Mouse (Mus musculus): ENCODE data around the gene Rilp.
"Not testable (repeated sequence)": the region's sequence is repeated elsewhere in the genome, so short reads cannot be mapped to it uniquely, and the experiment has no call there.

Gene Rilp

GRCm38 (mm10) chr11:75534286-75535033 is 24.6 kb downstream of the Rilp start:
- peak; percentile 62 for DNase-seq

GRCm38 (mm10) chr11:75535106-75535795 is 25.4 kb downstream of the Rilp start:
- peak; percentile 66 for DNase-seq

- DNase-seq: peak; percentile 62
Measured at GRCm38 (mm10) chr11:75536255-75537024, 26.5 kb downstream of the Rilp start.

- no peak for DNase-seq
Measured at GRCm38 (mm10) chr11:75537025-75537414, 27.1 kb downstream of the Rilp start.

GRCm38 (mm10) chr11:75537491-75538183 is 27.7 kb downstream of the Rilp start:
- peak; percentile 83 for DNase-seq

- peak; percentile 71 for DNase-seq
Measured at GRCm38 (mm10) chr11:75538184-75538969, 28.5 kb downstream of the Rilp start.

GRCm38 (mm10) chr11:75538970-75539299 is 29.0 kb downstream of the Rilp start:
- peak; percentile 67 for DNase-seq

- peak; percentile 60 for DNase-seq
Measured at GRCm38 (mm10) chr11:75540209-75540608, 30.3 kb downstream of the Rilp start.

- peak; percentile 63 for DNase-seq
Measured at GRCm38 (mm10) chr11:75540710-75541581, 31.1 kb downstream of the Rilp start.

GRCm38 (mm10) chr11:75544713-75545112 is 34.8 kb downstream of the Rilp start:
- peak; percentile 69 for DNase-seq

- DNase-seq: no peak
Measured at GRCm38 (mm10) chr11:75546057-75546456, 36.2 kb downstream of the Rilp start.

- DNase-seq: peak; percentile 73
Measured at GRCm38 (mm10) chr11:75549658-75550111, 39.8 kb downstream of the Rilp start.

GRCm38 (mm10) chr11:75550200-75550946 is 40.5 kb downstream of the Rilp start:
- DNase-seq: peak; percentile 50

- DNase-seq: peak; percentile 54
Measured at GRCm38 (mm10) chr11:75551321-75551720, 41.4 kb downstream of the Rilp start.

- peak; percentile 86 for DNase-seq
Measured at GRCm38 (mm10) chr11:75551961-75552441, 42.1 kb downstream of the Rilp start.

- no peak for DNase-seq
Measured at GRCm38 (mm10) chr11:75552906-75553482, 43.1 kb downstream of the Rilp start.

GRCm38 (mm10) chr11:75556006-75556405 is 46.1 kb downstream of the Rilp start:
- not testable (repeated sequence) for DNase-seq

GRCm38 (mm10) chr11:75557142-75557541 is 47.2 kb downstream of the Rilp start:
- DNase-seq: no peak

- DNase-seq: peak; percentile 27
Measured at GRCm38 (mm10) chr11:75558101-75558500, 48.2 kb downstream of the Rilp start.

Data from cerebellum, adult 9-11 months (tissue).